Mouse (Mus musculus) gastrocnemius, postnatal 14 days (tissue): Measurements from ENCODE around the gene Pik3r4. TPM values are rescaled to one million over a fixed set of nuclear protein-coding genes. Genes with fewer than 3 reads are reported as not detected.
A peak's percentile ranks its signal among the peaks of the same experiment; 100 is the strongest.
"Not testable (repeated sequence)": the region's sequence is repeated elsewhere in the genome, so short reads cannot be mapped to it uniquely, and the experiment has no call there.

Source experiments
- DNase-seq: peaks from one replicate; pipeline ENCODE4 v3.0.0; 2021; ENCODE audit warnings: mixed read lengths
- intact Hi-C: fragments of 180-260 bp; cut with DNase I; formaldehyde crosslinking; loops from one replicate; pipeline ENCODE4 v1.15.1; 2025; ENCODE audit warnings: low total_unique reads
- long read RNA-seq, 2 experiments: library from polyadenylated mRNA; stranded (forward); transcript quantifications; one replicate each; pipeline ENCODE4 v2.0.0; 2021
- total RNA-seq, 2 experiments: library from RNA; stranded (reverse); gene quantifications; 2 replicates each; pipeline ENCODE4 v1.2.3; 2021

Gene Pik3r4
- 10 to 100 TPM; 10.9 to 11.6 TPM for total RNA-seq
- long read RNA-seq, experiment 1, full-length matches to known transcripts = 3 of 5 reads
- long read RNA-seq, experiment 1, partial matches to known transcripts = 2 of 5 reads
- long read RNA-seq, experiment 1, other reads (novel, unspliced or antisense) = 0 of 5 reads
- long read RNA-seq, experiment 2, full-length matches to known transcripts = 3 of 9 reads
- long read RNA-seq, experiment 2, partial matches to known transcripts = 3 of 9 reads
- long read RNA-seq, experiment 2, other reads (novel, unspliced or antisense) = 3 of 9 reads

- peak; percentile 79 for DNase-seq
Observed at GRCm38 (mm10) chr9:105642460-105643371, at the start of gene Pik3r4. TSS of gene Pik3r4 (plus strand) at chr9:105642978.

DNA sequence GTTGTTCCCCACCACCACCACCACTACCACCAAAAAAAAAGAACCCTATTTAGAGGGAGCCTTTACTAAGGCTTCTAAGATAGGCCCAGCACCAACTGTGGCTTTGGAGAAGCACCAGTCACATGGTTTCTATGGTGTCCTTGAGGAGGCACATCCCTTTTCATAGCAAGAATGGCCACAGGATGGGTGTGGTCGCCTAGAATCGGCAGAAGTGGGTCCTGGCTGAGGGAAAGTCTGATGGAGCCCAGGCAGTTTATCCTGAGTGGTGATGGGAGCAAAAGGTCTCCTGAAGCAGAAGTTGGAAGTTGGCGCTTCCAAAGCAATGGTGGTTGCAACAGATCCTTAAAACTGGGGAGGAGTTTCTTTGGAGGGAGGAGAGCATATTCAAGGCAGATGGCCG is 43.9 kb upstream of the Pik3r4 start:
- DNase-seq = no peak
- intact Hi-C loops = no loop called here

More at GRCm38 (mm10) chr9:105642460-105643371, at the start of gene Pik3r4:
- intact Hi-C loops = no loop called here

DNA sequence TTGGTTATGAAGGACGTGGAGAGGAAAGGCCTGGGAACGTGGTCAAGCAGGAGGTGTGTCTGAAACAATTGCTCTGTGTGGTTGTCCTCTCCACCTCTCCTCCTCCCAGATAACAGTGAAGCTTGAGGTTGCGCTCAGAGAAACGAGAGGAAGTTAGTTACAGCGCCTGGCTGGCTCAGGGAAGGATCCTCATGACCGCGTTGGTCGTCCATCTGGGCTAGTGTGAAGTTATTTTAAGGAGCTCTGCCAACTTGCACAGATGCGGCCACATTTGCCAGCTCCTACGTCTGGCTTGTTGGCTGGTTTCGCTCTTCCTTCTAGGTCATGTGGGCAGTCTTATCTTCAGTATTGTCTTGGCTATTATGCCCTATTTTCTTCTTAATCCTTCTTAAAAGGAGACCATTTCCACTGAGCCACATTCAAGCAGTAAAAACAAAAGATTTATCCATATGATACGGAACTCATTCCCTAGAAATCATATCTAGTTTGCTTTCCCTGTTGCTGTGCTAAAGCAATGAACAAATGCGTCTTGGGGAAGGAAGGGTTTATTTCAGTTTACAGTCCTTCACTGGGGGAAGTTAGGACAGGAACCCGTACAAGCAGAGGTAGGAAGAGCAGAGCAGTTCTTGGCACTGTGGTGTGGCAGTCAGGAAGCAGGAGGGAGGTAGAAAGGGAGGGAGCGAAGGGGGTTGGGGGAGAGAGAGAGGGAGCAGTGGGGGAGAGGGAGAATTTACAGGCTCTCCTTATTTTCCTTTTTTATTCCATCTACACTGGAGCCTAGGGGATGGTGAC is 30.6 kb upstream of the Pik3r4 start:
- intact Hi-C loops = no loop called here
- no peak for DNase-seq

GRCm38 (mm10) chr9:105612919-105613318 is 29.9 kb upstream of the Pik3r4 start:
- intact Hi-C loops = no loop called here
- no peak for DNase-seq

DNA sequence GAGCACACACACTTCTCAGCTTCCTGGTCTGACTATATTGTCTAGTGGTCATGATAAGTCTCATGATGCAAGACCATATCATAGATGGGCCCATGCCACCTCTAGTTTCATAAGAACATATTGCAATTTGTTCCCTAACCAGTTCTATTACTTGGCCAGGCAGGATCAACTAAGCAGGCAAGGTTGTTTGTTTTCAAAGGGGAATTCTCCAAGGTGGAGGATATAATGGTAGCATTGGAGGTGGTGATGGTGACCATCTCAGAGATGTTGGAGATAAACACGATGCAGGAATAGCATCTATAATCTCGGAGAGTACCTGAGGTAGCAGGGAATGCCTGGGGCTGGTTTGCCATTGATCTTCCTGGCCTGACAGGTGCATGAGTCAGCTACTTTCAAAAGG is 26.8 kb upstream of the Pik3r4 start:
- intact Hi-C loops = loop anchor here (5.0 kb wide), 1 partner anchor 119 kb away; no protein-coding TSS in a partner anchor
- DNase-seq = no peak

DNA sequence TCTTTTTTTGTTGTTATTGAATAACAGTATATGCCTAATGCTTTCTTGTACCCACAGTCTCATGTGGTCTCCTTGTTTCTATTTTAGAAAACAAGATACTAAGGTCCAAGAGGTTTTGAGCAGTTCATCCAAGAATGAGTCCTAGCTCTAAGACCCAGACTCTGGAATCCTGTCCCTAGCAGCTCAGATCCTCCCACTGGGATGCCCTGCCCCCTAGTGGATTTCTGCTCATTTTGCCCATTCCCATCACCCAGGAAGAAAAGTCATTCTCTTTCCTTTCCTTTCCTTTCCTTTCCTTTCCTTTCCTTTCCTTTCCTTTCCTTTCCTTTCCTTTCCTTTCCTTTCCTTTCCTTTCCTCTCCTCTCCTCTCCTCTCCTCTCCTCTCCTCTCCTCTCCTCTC is 25.5 kb upstream of the Pik3r4 start:
- intact Hi-C loops = loop anchor here (5.0 kb wide), 1 partner anchor 120 kb away; no protein-coding TSS in a partner anchor
- DNase-seq = peak; percentile 56

DNA sequence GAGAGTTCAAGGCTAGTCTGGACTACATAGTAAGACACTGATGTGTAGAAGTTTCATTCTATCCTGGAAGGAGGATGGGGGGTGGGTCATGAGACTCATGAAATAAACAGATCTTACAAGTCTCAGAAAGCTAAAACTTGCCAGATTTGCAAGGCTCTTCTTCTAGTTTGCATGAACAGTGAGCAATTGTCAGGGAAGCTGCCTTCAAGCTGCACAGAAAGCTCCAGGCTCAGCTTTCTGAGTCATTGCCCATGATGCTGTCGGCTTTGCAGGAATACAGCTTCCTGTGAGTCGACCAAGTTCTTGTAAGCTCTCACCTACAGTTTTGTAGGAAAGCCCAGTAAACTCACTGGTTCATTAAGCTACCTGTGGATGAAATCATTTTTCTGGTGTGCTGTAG is 8.8 kb upstream of the Pik3r4 start:
- no peak for DNase-seq
- intact Hi-C loops = no loop called here

- DNase-seq, intact Hi-C loops: not testable (repeated sequence)
Observed at GRCm38 (mm10) chr9:105641377-105641776, 1.4 kb upstream of the Pik3r4 start.

GRCm38 (mm10) chr9:105656189-105656588 is 13.4 kb downstream of the Pik3r4 start:
- intact Hi-C loops = no loop called here
- DNase-seq = no peak

DNA sequence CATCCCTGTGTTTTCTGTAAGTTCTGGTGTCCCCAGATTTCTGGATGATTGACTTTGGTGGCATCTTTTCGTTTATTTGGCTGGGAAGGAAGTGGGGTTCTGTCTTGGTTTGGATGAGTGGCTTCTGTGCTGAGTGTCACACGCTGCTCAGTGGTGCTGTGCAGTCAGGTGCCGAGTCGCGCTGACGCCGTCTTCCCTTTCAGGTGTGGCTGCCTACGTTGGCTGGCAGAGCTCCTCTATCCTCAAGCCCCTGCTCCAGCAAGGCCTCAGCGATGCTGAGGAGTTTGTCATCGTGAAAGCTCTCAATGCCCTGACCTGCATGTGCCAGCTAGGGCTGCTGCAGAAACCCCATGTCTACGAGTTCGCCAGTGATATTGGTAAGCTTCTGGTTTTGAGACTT is 15.4 kb downstream of the Pik3r4 start:
- no peak for DNase-seq
- intact Hi-C loops = no loop called here

GRCm38 (mm10) chr9:105659877-105660276 is 17.1 kb downstream of the Pik3r4 start:
- intact Hi-C loops = loop anchor here (10.0 kb wide), 1 partner anchor 1205 kb away; no protein-coding TSS in a partner anchor
- no peak for DNase-seq

GRCm38 (mm10) chr9:105665269-105665668 is 22.5 kb downstream of the Pik3r4 start:
- intact Hi-C loops = loop anchor here (10.0 kb wide), 1 partner anchor 1200 kb away; no protein-coding TSS in a partner anchor
- DNase-seq = no peak

- DNase-seq = no peak
Observed at GRCm38 (mm10) chr9:105670916-105671315, 28.1 kb downstream of the Pik3r4 start.

GRCm38 (mm10) chr9:105672032-105672431 is 29.3 kb downstream of the Pik3r4 start:
- intact Hi-C loops = no loop called here
- no peak for DNase-seq

More at GRCm38 (mm10) chr9:105670916-105671315, 28.1 kb downstream of the Pik3r4 start:
- intact Hi-C loops = no loop called here

GRCm38 (mm10) chr9:105675941-105676340 is 33.2 kb downstream of the Pik3r4 start:
- DNase-seq = no peak
- intact Hi-C loops = no loop called here

GRCm38 (mm10) chr9:105681386-105681785 is 38.6 kb downstream of the Pik3r4 start:
- no peak for DNase-seq
- intact Hi-C loops = no loop called here

- intact Hi-C loops = no loop called here
- no peak for DNase-seq
Observed at GRCm38 (mm10) chr9:105684549-105685165, 41.9 kb downstream of the Pik3r4 start.

GRCm38 (mm10) chr9:105689485-105689884 is 46.7 kb downstream of the Pik3r4 start:
- intact Hi-C loops = no loop called here
- DNase-seq = no peak

- no peak for DNase-seq
- intact Hi-C loops = loop anchor here (2.0 to 10.0 kb wide), 3 partner anchors 166 to 342 kb away; no protein-coding TSS in a partner anchor
Observed at GRCm38 (mm10) chr9:105692472-105692871, 49.7 kb downstream of the Pik3r4 start.
